Mouse (Mus musculus): ENCODE results near the gene Ppard. TPM values are rescaled to one million over a fixed set of nuclear protein-coding genes. Genes with fewer than 3 reads are reported as not detected.

The Ppard gene
- polyA plus RNA-seq, 1 experiment: 6.6 TPM

- TF ChIP-seq GATA1 (IDR thresholded peaks at IDR 0.05; ENCODE audit: low read length): no peak
- no peak for TF ChIP-seq TAL1 (IDR thresholded peaks at IDR 0.05; ENCODE audit: low read length)
- H3K4me1 ChIP-seq (ENCODE audit: control insufficient read depth): peaks cover 45% of the 10 kb centered on the region
- H3K4me3 ChIP-seq (replicated peaks): no peak overlapping the region
- H3K9me3 ChIP-seq (ENCODE audit: control insufficient read depth, low read length): no peaks in the 10 kb centered on the region
- H3K36me3 ChIP-seq (ENCODE audit: control insufficient read depth): peaks cover 14% of the 10 kb centered on the region
- no peaks in the 10 kb centered on the region for H3K27me3 ChIP-seq (ENCODE audit: control insufficient read depth)
Measured at GRCm38 (mm10) chr17:28281866-28282441, 49.5 kb downstream of the Ppard start.

GRCm38 (mm10) chr17:28283199-28283598 is 50.7 kb downstream of the Ppard start:
- no peak for TF ChIP-seq GATA1 (IDR thresholded peaks at IDR 0.05; ENCODE audit: low read length)
- no peak for TF ChIP-seq TAL1 (IDR thresholded peaks at IDR 0.05; ENCODE audit: low read length)
- H3K9me3 ChIP-seq (ENCODE audit: control insufficient read depth, low read length): no peaks in the 10 kb centered on the region
- no peak overlapping the region for H3K4me3 ChIP-seq (replicated peaks)
- H3K4me1 ChIP-seq (ENCODE audit: control insufficient read depth): peaks cover 34% of the 10 kb centered on the region
- H3K27me3 ChIP-seq (ENCODE audit: control insufficient read depth): no peaks in the 10 kb centered on the region
- peaks cover 18% of the 10 kb centered on the region for H3K36me3 ChIP-seq (ENCODE audit: control insufficient read depth)

GRCm38 (mm10) chr17:28286133-28286532 is 53.6 kb downstream of the Ppard start:
- no peak overlapping the region for H3K4me3 ChIP-seq (replicated peaks)
- peaks cover 29% of the 10 kb centered on the region for H3K36me3 ChIP-seq (ENCODE audit: control insufficient read depth)
- H3K4me1 ChIP-seq (ENCODE audit: control insufficient read depth): peaks cover 20% of the 10 kb centered on the region
- no peaks in the 10 kb centered on the region for H3K9me3 ChIP-seq (ENCODE audit: control insufficient read depth, low read length)
- TF ChIP-seq TAL1 (IDR thresholded peaks at IDR 0.05; ENCODE audit: low read length) (no peak), GATA1 (IDR thresholded peaks at IDR 0.05; ENCODE audit: low read length) (no peak)
- H3K27me3 ChIP-seq (ENCODE audit: control insufficient read depth): no peaks in the 10 kb centered on the region

GRCm38 (mm10) chr17:28286964-28287363 is 54.5 kb downstream of the Ppard start:
- TF ChIP-seq GATA1 (IDR thresholded peaks at IDR 0.05; ENCODE audit: low read length) (no peak), TAL1 (IDR thresholded peaks at IDR 0.05; ENCODE audit: low read length) (no peak)
- Histone ChIP-seq H3K4me3 (replicated peaks) (no peak overlapping the region), H3K9me3 (ENCODE audit: control insufficient read depth, low read length) (no peaks in the 10 kb centered on the region; the same call in 1 of the 2 replicates), H3K27me3 (ENCODE audit: control insufficient read depth) (no peaks in the 10 kb centered on the region), H3K36me3 (ENCODE audit: control insufficient read depth) (peaks cover 31% of the 10 kb centered on the region), H3K4me1 (ENCODE audit: control insufficient read depth) (peaks cover 16% of the 10 kb centered on the region)

- TF ChIP-seq TAL1 (IDR thresholded peaks at IDR 0.05; ENCODE audit: low read length): no peak
- H3K27me3 ChIP-seq (ENCODE audit: control insufficient read depth): no peaks in the 10 kb centered on the region
- H3K36me3 ChIP-seq (ENCODE audit: control insufficient read depth): peaks cover 37% of the 10 kb centered on the region
- H3K4me1 ChIP-seq (ENCODE audit: control insufficient read depth): peaks cover 16% of the 10 kb centered on the region
- H3K9me3 ChIP-seq (ENCODE audit: control insufficient read depth, low read length): peaks cover 5% of the 10 kb centered on the region
- H3K4me3 ChIP-seq (replicated peaks): no peak overlapping the region
Measured at GRCm38 (mm10) chr17:28287578-28287977, 55.1 kb downstream of the Ppard start.

GRCm38 (mm10) chr17:28287980-28288379 is 55.5 kb downstream of the Ppard start:
- peaks cover 16% of the 10 kb centered on the region for H3K4me1 ChIP-seq (ENCODE audit: control insufficient read depth)
- H3K36me3 ChIP-seq (ENCODE audit: control insufficient read depth): peaks cover 38% of the 10 kb centered on the region
- H3K27me3 ChIP-seq (ENCODE audit: control insufficient read depth): no peaks in the 10 kb centered on the region
- no peak for TF ChIP-seq TAL1 (IDR thresholded peaks at IDR 0.05; ENCODE audit: low read length)
- no peak for TF ChIP-seq GATA1 (IDR thresholded peaks at IDR 0.05; ENCODE audit: low read length)
- peaks cover 5% of the 10 kb centered on the region for H3K9me3 ChIP-seq (ENCODE audit: control insufficient read depth, low read length)
- no peak overlapping the region for H3K4me3 ChIP-seq (replicated peaks)

- H3K36me3 ChIP-seq (ENCODE audit: control insufficient read depth): peaks cover 49% of the 10 kb centered on the region
- TF ChIP-seq TAL1 (IDR thresholded peaks at IDR 0.05; ENCODE audit: low read length): no peak
- TF ChIP-seq GATA1 (IDR thresholded peaks at IDR 0.05; ENCODE audit: low read length): no peak
- peaks cover 17% of the 10 kb centered on the region for H3K4me1 ChIP-seq (ENCODE audit: control insufficient read depth)
Measured at GRCm38 (mm10) chr17:28290262-28290661, 57.8 kb downstream of the Ppard start.

GRCm38 (mm10) chr17:28290671-28291070 is 58.2 kb downstream of the Ppard start:
- peaks cover 17% of the 10 kb centered on the region for H3K4me1 ChIP-seq (ENCODE audit: control insufficient read depth)
- H3K4me3 ChIP-seq (replicated peaks): no peak overlapping the region
- TF ChIP-seq GATA1 (IDR thresholded peaks at IDR 0.05; ENCODE audit: low read length) (no peak), TAL1 (IDR thresholded peaks at IDR 0.05; ENCODE audit: low read length) (no peak)
- H3K9me3 ChIP-seq (ENCODE audit: control insufficient read depth, low read length): peaks cover 5% of the 10 kb centered on the region
- H3K36me3 ChIP-seq (ENCODE audit: control insufficient read depth): peaks cover 53% of the 10 kb centered on the region
- no peaks in the 10 kb centered on the region for H3K27me3 ChIP-seq (ENCODE audit: control insufficient read depth)

More at GRCm38 (mm10) chr17:28290262-28290661, 57.8 kb downstream of the Ppard start:
- Histone ChIP-seq H3K4me3 (replicated peaks) (no peak overlapping the region), H3K27me3 (ENCODE audit: control insufficient read depth) (no peaks in the 10 kb centered on the region), H3K9me3 (ENCODE audit: control insufficient read depth, low read length) (peaks cover 5% of the 10 kb centered on the region)

- Histone ChIP-seq H3K4me1 (ENCODE audit: control insufficient read depth) (peaks cover 17% of the 10 kb centered on the region), H3K4me3 (replicated peaks) (no peak overlapping the region), H3K27me3 (ENCODE audit: control insufficient read depth) (no peaks in the 10 kb centered on the region), H3K9me3 (ENCODE audit: control insufficient read depth, low read length) (peaks cover 5% of the 10 kb centered on the region), H3K36me3 (ENCODE audit: control insufficient read depth) (peaks cover 57% of the 10 kb centered on the region)
- TF ChIP-seq GATA1 (IDR thresholded peaks at IDR 0.05; ENCODE audit: low read length) (no peak), TAL1 (IDR thresholded peaks at IDR 0.05; ENCODE audit: low read length) (no peak)
Measured at GRCm38 (mm10) chr17:28291346-28291745, 58.8 kb downstream of the Ppard start.

GRCm38 (mm10) chr17:28293716-28294115 is 61.2 kb downstream of the Ppard start:
- no peak for TF ChIP-seq GATA1 (IDR thresholded peaks at IDR 0.05; ENCODE audit: low read length)
- TF ChIP-seq TAL1 (IDR thresholded peaks at IDR 0.05; ENCODE audit: low read length): no peak
- no peak overlapping the region for H3K4me3 ChIP-seq (replicated peaks)
- peaks cover 5% of the 10 kb centered on the region for H3K9me3 ChIP-seq (ENCODE audit: control insufficient read depth, low read length)
- peaks cover 13% of the 10 kb centered on the region for H3K4me1 ChIP-seq (ENCODE audit: control insufficient read depth)
- H3K36me3 ChIP-seq (ENCODE audit: control insufficient read depth): peaks cover 55% of the 10 kb centered on the region
- H3K27me3 ChIP-seq (ENCODE audit: control insufficient read depth): no peaks in the 10 kb centered on the region

Measured in erythroblast, embryonic 14.5 days (primary cell).